Mouse (Mus musculus): ENCODE measurements around the gene Stambpl1. TPM values are rescaled to one million over a fixed set of nuclear protein-coding genes. Genes with fewer than 3 reads are reported as not detected.

The Stambpl1 gene
- total and polyA plus RNA-seq, 3 experiments: not detected

- Histone ChIP-seq H3K27ac (ENCODE audit: control insufficient read depth, low read depth, low read length) (no peak overlapping the region), H3K36me3 (ENCODE audit: control insufficient read depth in 1 of 2, insufficient read depth in 2 of 2, low read length in 2 of 2) (no peaks in the 10 kb centered on the region), H3K4me1 (ENCODE audit: control insufficient read depth in 1 of 2, insufficient read depth in 2 of 2, low read length in 2 of 2) (no peaks in the 10 kb centered on the region; a peak in 1 of 4 replicates), H3K9me3 (replicated peaks; ENCODE audit: insufficient read depth, low read length) (no peaks in the 10 kb centered on the region), H3K9ac (ENCODE audit: control insufficient read depth, low read depth, low read length, poor library complexity, severe bottlenecking) (no peak overlapping the region), H3K79me2 (ENCODE audit: control insufficient read depth, insufficient read depth, low read length, poor library complexity) (no peaks in the 10 kb centered on the region), H3K4me3 (ENCODE audit: control insufficient read depth in 1 of 2, insufficient read depth in 1 of 2, low read depth in 2 of 2, low read length in 2 of 2) (no peak overlapping the region), H3K27me3 (ENCODE audit: control insufficient read depth in 1 of 2, insufficient read depth in 2 of 2, low read length in 2 of 2) (no peaks in the 10 kb centered on the region; a peak in 2 of 4 replicates)
- DNase-seq (ENCODE audit: low read depth, low spot score): no peak
- TF ChIP-seq POLR2AphosphoS5 (IDR thresholded peaks at IDR 0.05; ENCODE audit: borderline replicate concordance, low read depth, low read length) (no peak), SIN3A (IDR thresholded peaks at IDR 0.05; ENCODE audit: low read length) (no peak), SMC3 (IDR thresholded peaks at IDR 0.05; ENCODE audit: low read depth, low read length) (no peak), GABPA (IDR thresholded peaks at IDR 0.05; ENCODE audit: low read depth, low read length) (no peak), ZKSCAN1 (IDR thresholded peaks at IDR 0.05; ENCODE audit: low read depth, low read length) (no peak)
Measured at GRCm38 (mm10) chr19:34236049-34236448, 44.0 kb downstream of the Stambpl1 start.

GRCm38 (mm10) chr19:34237746-34238145 is 45.7 kb downstream of the Stambpl1 start:
- no peak for DNase-seq (ENCODE audit: low read depth, low spot score)
- Histone ChIP-seq H3K9ac (ENCODE audit: control insufficient read depth, low read depth, low read length, poor library complexity, severe bottlenecking) (no peak overlapping the region), H3K27me3 (ENCODE audit: control insufficient read depth in 1 of 2, insufficient read depth in 2 of 2, low read length in 2 of 2) (no peaks in the 10 kb centered on the region; a peak in 1 of 4 replicates), H3K4me3 (ENCODE audit: control insufficient read depth in 1 of 2, insufficient read depth in 1 of 2, low read depth in 2 of 2, low read length in 2 of 2) (no peak overlapping the region), H3K79me2 (ENCODE audit: control insufficient read depth, insufficient read depth, low read length, poor library complexity) (no peaks in the 10 kb centered on the region), H3K9me3 (replicated peaks; ENCODE audit: insufficient read depth, low read length) (no peaks in the 10 kb centered on the region), H3K4me1 (ENCODE audit: control insufficient read depth in 1 of 2, insufficient read depth in 2 of 2, low read length in 2 of 2) (no peaks in the 10 kb centered on the region; a peak in 1 of 4 replicates), H3K36me3 (ENCODE audit: control insufficient read depth in 1 of 2, insufficient read depth in 2 of 2, low read length in 2 of 2) (no peaks in the 10 kb centered on the region), H3K27ac (ENCODE audit: control insufficient read depth, low read depth, low read length) (no peak overlapping the region)
- TF ChIP-seq POLR2AphosphoS5 (IDR thresholded peaks at IDR 0.05; ENCODE audit: borderline replicate concordance, low read depth, low read length): no peak
- no peak for TF ChIP-seq E2F4 (IDR thresholded peaks at IDR 0.05; ENCODE audit: borderline replicate concordance, low read depth, low read length)
- no peak for TF ChIP-seq MYB (IDR thresholded peaks at IDR 0.05; ENCODE audit: low read depth, low read length)
- no peak for TF ChIP-seq ELF1 (IDR thresholded peaks at IDR 0.05; ENCODE audit: low read depth, low read length)
- TF ChIP-seq MAFK (IDR thresholded peaks at IDR 0.05; ENCODE audit: borderline replicate concordance, low read depth, low read length): no peak
- no peak for TF ChIP-seq MAZ (IDR thresholded peaks at IDR 0.05; ENCODE audit: low read depth, low read length)
- no peak for TF ChIP-seq TBP (IDR thresholded peaks at IDR 0.05; ENCODE audit: low read depth, low read length)
- TF ChIP-seq BHLHE40 (IDR thresholded peaks at IDR 0.05; ENCODE audit: borderline replicate concordance, low read depth, low read length): no peak
- TF ChIP-seq ZKSCAN1 (IDR thresholded peaks at IDR 0.05; ENCODE audit: low read depth, low read length): no peak
- TF ChIP-seq CHD1 (IDR thresholded peaks at IDR 0.05; ENCODE audit: low read depth, low read length): no peak
- no peak for TF ChIP-seq TCF12 (IDR thresholded peaks at IDR 0.05; ENCODE audit: low read depth, low read length)
